Mouse (Mus musculus): Measurements from ENCODE around the gene Myh9.

DNA sequence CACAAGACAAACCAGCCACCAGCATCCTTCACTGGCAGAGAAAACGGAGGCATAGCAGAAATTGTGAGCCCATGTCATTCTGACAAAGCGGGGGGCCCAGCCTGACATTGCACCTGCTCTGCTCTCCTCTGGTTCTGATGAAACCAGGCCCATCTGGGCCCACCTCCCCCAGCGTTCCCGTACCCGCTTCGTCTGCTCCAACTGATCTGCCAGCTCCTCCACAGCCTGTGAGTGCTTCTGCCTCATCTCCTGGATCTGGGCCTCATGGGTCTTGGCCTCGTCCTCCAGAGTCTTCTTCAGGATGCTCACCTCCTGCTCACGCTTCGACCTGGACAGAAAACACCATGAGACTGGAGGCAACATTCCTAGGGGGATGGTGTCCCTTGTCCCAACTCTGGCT lies 71.0 kb downstream of the Myh9 start:
- TF ChIP-seq CTCF (IDR thresholded peaks at IDR 0.05; ENCODE audit: low read depth) (no peak), EP300 (IDR thresholded peaks at IDR 0.05; ENCODE audit: low read depth) (no peak)

Measured in heart, postnatal 0 days (tissue).